Comparison of ENCODE assay signal across 16 mouse cellular contexts in the genomic region with DNA sequence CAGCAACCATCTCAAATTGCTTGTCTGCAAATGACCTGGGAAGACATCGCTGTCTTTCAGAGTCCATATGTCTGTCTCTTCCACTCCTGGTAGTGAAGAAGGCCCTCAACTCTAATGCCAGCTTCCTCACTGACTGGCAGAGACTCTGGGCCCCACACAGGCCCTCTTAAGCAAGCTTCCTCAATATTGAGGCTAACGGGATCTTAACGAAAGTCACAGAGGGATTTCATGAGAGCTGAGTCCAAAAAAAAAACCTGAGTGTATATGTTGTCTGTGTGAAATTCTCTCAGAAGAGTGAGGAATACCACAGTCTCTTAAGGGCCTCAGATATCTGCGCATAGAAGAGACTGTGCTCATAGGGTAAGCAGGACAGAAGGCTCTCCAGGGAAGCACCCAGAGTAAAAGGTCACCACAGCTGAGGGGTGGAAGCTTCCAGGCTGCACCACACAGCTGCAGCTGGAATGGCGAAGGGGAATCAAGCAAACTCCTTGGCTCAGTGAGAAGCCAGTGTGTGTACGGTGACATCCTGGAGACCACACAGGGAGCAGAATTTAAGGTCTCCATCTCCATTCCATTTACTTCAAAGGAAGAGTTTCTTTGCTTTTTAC. TPM values are rescaled to one million over a fixed set of nuclear protein-coding genes. Genes with fewer than 3 reads are reported as not detected.
DNase-seq lines count a peak whose midpoint lies in the region; ATAC-seq and TF ChIP-seq lines count a peak whose summit lies in the region.
"Had no signal": no experiment of that assay in that cellular context is flagged by ENCODE, and none has a peak within 500 bp of the region (broad histone marks: within the 10 kb centered on the region; RNA-seq: fewer than 3 reads in every experiment).

No protein-coding gene starts in this region.

- H3K4me1 ChIP-seq in liver, embryonic 11.5 days (replicated peaks; ENCODE audit: control insufficient read depth, insufficient read depth, low read length), result no peaks in the 10 kb centered on the region
- peaks cover 12% of the 10 kb centered on the region; the same call in 1 of the 2 replicates for H3K4me1 ChIP-seq in intestine, embryonic 14.5 days (replicated peaks; ENCODE audit: control insufficient read depth, insufficient read depth, low read length)
- 0 out of 2 replicates have a peak, but pooled peaks cover 4% of the 10 kb centered on the region for H3K4me1 ChIP-seq in stomach, embryonic 15.5 days
- H3K4me1 ChIP-seq: embryonic facial prominence, embryonic 13.5 days; forebrain, embryonic 15.5 days had no signal

- H3K4me2 ChIP-seq in liver, embryonic 11.5 days, result no peak overlapping the region
- H3K4me2 ChIP-seq in intestine, embryonic 14.5 days (ENCODE audit: low read length), result no peak overlapping the region
- no peak overlapping the region for H3K4me2 ChIP-seq in stomach, embryonic 15.5 days
- H3K4me2 ChIP-seq: embryonic facial prominence, embryonic 13.5 days; forebrain, embryonic 15.5 days; midbrain, embryonic 11.5 days had no signal

- no peak overlapping the region for H3K4me3 ChIP-seq in gastrocnemius, adult 2 months
- H3K4me3 ChIP-seq in liver, embryonic 11.5 days (ENCODE audit: low read depth, low read length), result no peak overlapping the region
- no peak overlapping the region for H3K4me3 ChIP-seq in intestine, embryonic 14.5 days (ENCODE audit: low read depth, low read length)
- H3K4me3 ChIP-seq in stomach, embryonic 15.5 days (replicated peaks), result no peak overlapping the region
- H3K4me3 ChIP-seq: embryonic facial prominence, embryonic 13.5 days; forebrain, embryonic 15.5 days had no signal

- no peaks in the 10 kb centered on the region for H3K9me3 ChIP-seq in liver, embryonic 11.5 days (ENCODE audit: control insufficient read depth, low read length)
- no peaks in the 10 kb centered on the region for H3K9me3 ChIP-seq in intestine, embryonic 14.5 days (ENCODE audit: control insufficient read depth, low read length)
- no peaks in the 10 kb centered on the region for H3K9me3 ChIP-seq in stomach, embryonic 15.5 days
- H3K9me3 ChIP-seq: embryonic facial prominence, embryonic 13.5 days; forebrain, embryonic 15.5 days had no signal

- ATAC-seq in liver, embryonic 11.5 days (replicated peaks; ENCODE audit: low FRiP score), result no peak
- no peak for ATAC-seq in intestine, embryonic 14.5 days (replicated peaks; ENCODE audit: low FRiP score, low TSS enrichment, low read depth)
- ATAC-seq in stomach, embryonic 15.5 days (ENCODE audit: insufficient read depth, low FRiP score, low read depth), result no peak
- ATAC-seq: forebrain, embryonic 15.5 days; inflammation-experienced regulatory T-cells, adult 6 months had no signal

- no peak overlapping the region for H3K9ac ChIP-seq in liver, embryonic 11.5 days (ENCODE audit: low read depth, low read length)
- H3K9ac ChIP-seq in intestine, embryonic 14.5 days (ENCODE audit: low read length), result 0 out of 2 replicates have a peak overlapping the region, but pooled peaks have one; percentile 3
- no peak overlapping the region for H3K9ac ChIP-seq in stomach, embryonic 15.5 days
- H3K9ac ChIP-seq: embryonic facial prominence, embryonic 13.5 days; forebrain, embryonic 15.5 days; liver, embryonic 14.5 days had no signal

- DNase-seq in gastrocnemius, adult 2 months, result peak; percentile 57
- no peak for DNase-seq in gastrocnemius, postnatal 10 days
- DNase-seq in liver, embryonic 11.5 days (ENCODE audit: low spot score), result no peak
- DNase-seq in liver, result no peak
- no peak for DNase-seq in intestine, embryonic 14.5 days (ENCODE audit: low spot score)
- DNase-seq in cerebellum, adult 11 months, result no peak
- DNase-seq in layer of hippocampus, postnatal 10 days (ENCODE audit: low spot score in 2 of 2), result no peak
- DNase-seq: cerebellum, adult 9-11 months; layer of hippocampus, postnatal 36 days; thymus, postnatal 36 days had no signal

- no peaks in the 10 kb centered on the region for H3K27me3 ChIP-seq in liver, embryonic 11.5 days (replicated peaks; ENCODE audit: control insufficient read depth, insufficient read depth, low read length)
- no peaks in the 10 kb centered on the region for H3K27me3 ChIP-seq in intestine, embryonic 14.5 days (replicated peaks; ENCODE audit: control insufficient read depth, insufficient read depth, low read length)
- H3K27me3 ChIP-seq in stomach, embryonic 15.5 days (replicated peaks), result no peaks in the 10 kb centered on the region
- H3K27me3 ChIP-seq: embryonic facial prominence, embryonic 13.5 days; forebrain, embryonic 15.5 days had no signal

- peaks cover 15% of the 10 kb centered on the region for H3K36me3 ChIP-seq in liver, embryonic 11.5 days (ENCODE audit: control insufficient read depth, insufficient read depth, low read length)
- H3K36me3 ChIP-seq in intestine, embryonic 14.5 days (ENCODE audit: control insufficient read depth, insufficient read depth, low read length), result peaks cover 78% of the 10 kb centered on the region
- H3K36me3 ChIP-seq in stomach, embryonic 15.5 days, result peaks cover 57% of the 10 kb centered on the region

- peak overlapping the region; percentile 89 for H3K27ac ChIP-seq in gastrocnemius, adult 2 months
- H3K27ac ChIP-seq in liver, embryonic 11.5 days (ENCODE audit: low read depth, low read length), result 0 out of 2 replicates have a peak overlapping the region, but pooled peaks have one; percentile 21
- H3K27ac ChIP-seq in intestine, embryonic 14.5 days (ENCODE audit: low read depth), result peak overlapping the region; percentile 47; the same call in 1 of the 2 replicates
- peak overlapping the region; percentile 51 for H3K27ac ChIP-seq in stomach, embryonic 15.5 days
- H3K27ac ChIP-seq: embryonic facial prominence, embryonic 13.5 days; forebrain, embryonic 15.5 days; liver, embryonic 14.5 days had no signal

- TF ChIP-seq CTCF in gastrocnemius, adult 2 months (IDR thresholded peaks at IDR 0.05), result no peak

- intact Hi-C loops in gastrocnemius, adult 2 months (cut with DNase I), result no loop called here

- 81% methylated on average over 6 of the region's 6 CpGs for WGBS in liver, embryonic 11.5 days
- 60% methylated on average over 6 of the region's 6 CpGs for WGBS in intestine, embryonic 14.5 days
- WGBS in stomach, embryonic 15.5 days, result 58% methylated on average over 6 of the region's 6 CpGs

RNA-seq across cellular contexts. Expression of a gene that starts 18.8 kb away (rescaled TPM):
- total RNA-seq in gastrocnemius, adult 2 months (2021), result 100 to 1,000 TPM in 1 of 2 experiments, 10 to 100 TPM in 1; 46.5 to 139 TPM
- 10 to 100 TPM; 23.2 to 36.0 TPM for total RNA-seq in gastrocnemius, postnatal 10 days (2021)
- polyA plus RNA-seq in liver, embryonic 11.5 days (2014; fragmentation: Nextera tagmentation; extraction: Ambion mirVana), result 84.0 and 89.6 TPM in 2 replicates
- 263 and 321 TPM in 2 replicates for polyA plus RNA-seq in intestine, embryonic 14.5 days (2014; fragmentation: Nextera tagmentation; extraction: Ambion mirVana)
- 164 and 171 TPM in 2 replicates for polyA plus RNA-seq in stomach, embryonic 15.5 days (2015; fragmentation: Nextera tagmentation; extraction: Ambion mirVana)
- 1 to 10 TPM; 7.0 to 7.1 TPM for total RNA-seq in layer of hippocampus, postnatal 10 days (2021)

RNA-seq across cellular contexts. Expression of a gene that starts 41.6 kb away (rescaled TPM):
- 10 to 100 TPM; 29.8 to 31.7 TPM for total RNA-seq in gastrocnemius, adult 2 months (2021)
- 10 to 100 TPM; 31.7 to 37.5 TPM for total RNA-seq in gastrocnemius, postnatal 10 days (2021)
- polyA plus RNA-seq in liver, embryonic 11.5 days (2014; fragmentation: Nextera tagmentation; extraction: Ambion mirVana), result 11.4 and 12.1 TPM in 2 replicates
- 20.5 and 20.9 TPM in 2 replicates for polyA plus RNA-seq in intestine, embryonic 14.5 days (2014; fragmentation: Nextera tagmentation; extraction: Ambion mirVana)
- 20.0 and 20.5 TPM in 2 replicates for polyA plus RNA-seq in stomach, embryonic 15.5 days (2015; fragmentation: Nextera tagmentation; extraction: Ambion mirVana)
- 10 to 100 TPM; 29.0 to 32.2 TPM for total RNA-seq in layer of hippocampus, postnatal 10 days (2021)

RNA-seq across cellular contexts. Expression of a gene that starts 54.9 kb away (rescaled TPM):
- total RNA-seq in gastrocnemius, adult 2 months (2021), result 100 to 1,000 TPM; 186 to 220 TPM
- 100 to 1,000 TPM; 254 to 262 TPM for total RNA-seq in gastrocnemius, postnatal 10 days (2021)
- polyA plus RNA-seq in liver, embryonic 11.5 days (2014; fragmentation: Nextera tagmentation; extraction: Ambion mirVana), result 587 and 600 TPM in 2 replicates
- polyA plus RNA-seq in intestine, embryonic 14.5 days (2014; fragmentation: Nextera tagmentation; extraction: Ambion mirVana), result 740 and 774 TPM in 2 replicates
- polyA plus RNA-seq in stomach, embryonic 15.5 days (2015; fragmentation: Nextera tagmentation; extraction: Ambion mirVana), result 602 and 675 TPM in 2 replicates
- total RNA-seq in layer of hippocampus, postnatal 10 days (2021), result 100 to 1,000 TPM; 341 to 384 TPM

Comparison
In these comparisons a context has a peak if more than half of its experiments do, and no peak if none do; other contexts are left out.
1. H3K27ac ChIP-seq: peak in every context shown above with its lines; median percentile 89 in gastrocnemius, adult 2 months; 51 in stomach, embryonic 15.5 days; 47 in intestine, embryonic 14.5 days; 21 in liver, embryonic 11.5 days.